Mouse (Mus musculus): ENCODE measurements at regions not wholly inside any gene's neighbourhood (a gene's known extent, or its start where the extent isn't known, plus 50 kb on each side); places are given as distances from the start of the nearest gene placed in this dataset.

DNA sequence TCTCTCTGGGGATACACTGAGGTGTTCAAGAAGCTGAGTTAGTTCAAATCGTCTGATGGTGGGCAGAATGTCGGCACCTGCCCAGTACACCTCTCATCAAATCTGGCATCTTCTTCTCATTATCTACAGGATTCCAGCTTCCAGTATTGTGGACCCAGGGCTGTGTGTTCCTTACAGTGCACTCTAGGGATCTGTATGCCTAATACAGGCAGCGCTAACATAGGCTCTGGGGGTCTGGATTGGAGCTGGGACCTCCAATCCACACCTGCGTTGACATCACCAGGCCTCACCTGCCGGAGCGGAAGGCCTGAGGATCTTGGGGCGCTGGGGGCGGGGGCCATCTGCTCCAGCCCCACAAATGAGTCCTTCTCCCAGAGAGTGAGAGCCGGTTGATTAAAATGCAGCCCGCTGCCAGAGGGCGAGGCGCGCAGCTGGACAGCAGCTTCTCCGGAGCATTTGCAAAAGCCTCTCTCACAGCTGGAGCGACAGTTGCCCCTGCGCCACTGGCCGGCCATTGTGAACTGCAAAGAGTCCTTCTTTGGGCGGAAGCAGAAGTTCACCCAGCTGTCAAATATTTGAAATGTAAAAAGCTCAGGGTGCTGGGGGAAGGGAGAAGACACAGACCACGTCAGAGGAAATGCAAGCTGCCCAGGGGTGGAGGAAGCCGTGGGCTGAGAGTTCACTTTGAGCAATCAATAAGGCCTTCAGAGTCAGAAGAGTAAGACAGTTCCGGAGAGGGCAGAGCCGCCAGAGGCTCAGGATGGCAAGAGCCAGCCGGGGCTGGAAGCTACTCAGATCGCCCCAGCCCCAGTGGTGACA, 347.0 kb downstream of the Rnf144a start:
- DNase-seq: peak; percentile 64

- DNase-seq: no peak
These were observed 354.7 kb downstream of the Rnf144a start for GRCm38 (mm10) chr12:26060378-26060777.

DNA sequence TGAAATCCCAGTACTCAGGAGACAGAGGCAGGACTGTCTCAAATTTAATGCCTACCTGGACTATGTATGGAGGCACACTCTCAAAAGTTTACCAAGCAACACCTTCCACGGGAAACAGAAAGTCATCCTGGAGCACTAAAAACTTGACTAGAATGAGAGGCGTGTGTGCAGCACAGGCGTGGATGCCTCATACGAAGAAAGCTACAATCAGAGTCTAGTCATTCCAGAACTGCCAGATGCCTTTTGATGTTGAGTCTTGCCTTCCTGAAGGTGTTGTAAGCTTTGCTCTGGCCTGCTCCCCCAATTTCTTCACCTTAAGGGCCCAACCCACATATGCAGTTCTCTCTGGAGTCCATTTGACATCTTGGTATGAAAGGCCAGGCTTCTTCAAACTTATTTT, 356.0 kb downstream of the Rnf144a start:
- no peak for DNase-seq

- DNase-seq: no peak
These were observed 357.5 kb downstream of the Rnf144a start for GRCm38 (mm10) chr12:26057491-26058054.

DNA sequence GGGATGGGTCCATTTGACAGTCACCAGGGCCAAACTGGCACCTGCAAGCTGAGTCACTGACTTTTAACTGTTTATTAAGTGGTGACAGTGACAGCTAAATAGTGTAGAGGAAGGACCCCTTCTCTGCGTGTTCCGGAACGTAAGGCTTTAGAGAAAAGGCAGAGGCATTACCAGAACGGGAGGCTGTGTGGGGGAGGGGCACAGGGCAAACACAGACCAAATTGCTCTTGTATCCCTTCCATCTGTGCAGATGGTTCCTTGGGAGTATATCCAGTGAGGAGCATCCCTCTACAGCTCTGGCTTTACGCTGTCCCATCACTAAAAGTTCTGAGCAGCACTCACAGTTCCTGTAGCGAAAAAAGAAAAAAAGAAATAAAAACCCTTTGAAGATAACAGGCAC, 368.1 kb downstream of the Rnf144a start:
- no peak for DNase-seq

- no peak for DNase-seq
These were observed 369.7 kb downstream of the Rnf144a start for GRCm38 (mm10) chr12:26045321-26045720.

DNA sequence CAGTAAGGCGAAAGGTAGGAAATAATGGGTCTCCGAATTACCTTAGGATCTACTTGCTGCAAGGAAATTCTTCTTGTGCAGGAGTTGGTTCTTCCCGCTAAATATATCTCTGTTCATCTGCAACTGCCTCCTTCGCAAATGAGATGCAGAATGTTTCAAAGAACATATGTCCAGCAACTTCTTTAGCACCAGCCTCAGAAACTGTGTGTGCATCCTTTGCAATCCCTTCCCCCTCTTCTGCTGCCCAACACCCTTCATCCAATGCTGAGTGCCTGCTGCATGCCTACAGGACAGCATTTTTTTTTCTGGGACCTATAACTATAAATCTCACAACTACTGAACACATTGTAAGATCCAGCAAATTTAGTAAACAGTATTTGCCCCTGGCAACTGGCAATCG, 402.1 kb downstream of the Rnf144a start:
- DNase-seq: no peak

DNA sequence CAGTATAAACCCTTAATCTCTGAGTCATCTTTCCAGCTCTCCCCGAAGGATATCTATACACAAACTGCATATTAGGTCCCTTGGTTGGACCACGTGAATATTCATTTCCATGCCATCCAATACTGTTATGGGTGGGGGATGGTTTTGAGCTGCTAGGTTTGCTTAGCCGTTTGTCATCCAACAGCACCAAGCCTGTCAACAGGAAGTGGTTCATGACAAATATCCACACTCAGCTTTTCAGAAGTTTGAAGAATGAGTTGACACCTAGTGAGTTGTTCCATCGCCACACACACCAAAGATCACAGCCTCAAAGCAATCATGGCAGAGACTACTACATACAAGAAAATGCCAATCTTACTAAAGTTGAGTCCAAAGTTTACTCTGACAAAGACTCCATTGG, 421.0 kb downstream of the Rnf144a start:
- DNase-seq: no peak

DNA sequence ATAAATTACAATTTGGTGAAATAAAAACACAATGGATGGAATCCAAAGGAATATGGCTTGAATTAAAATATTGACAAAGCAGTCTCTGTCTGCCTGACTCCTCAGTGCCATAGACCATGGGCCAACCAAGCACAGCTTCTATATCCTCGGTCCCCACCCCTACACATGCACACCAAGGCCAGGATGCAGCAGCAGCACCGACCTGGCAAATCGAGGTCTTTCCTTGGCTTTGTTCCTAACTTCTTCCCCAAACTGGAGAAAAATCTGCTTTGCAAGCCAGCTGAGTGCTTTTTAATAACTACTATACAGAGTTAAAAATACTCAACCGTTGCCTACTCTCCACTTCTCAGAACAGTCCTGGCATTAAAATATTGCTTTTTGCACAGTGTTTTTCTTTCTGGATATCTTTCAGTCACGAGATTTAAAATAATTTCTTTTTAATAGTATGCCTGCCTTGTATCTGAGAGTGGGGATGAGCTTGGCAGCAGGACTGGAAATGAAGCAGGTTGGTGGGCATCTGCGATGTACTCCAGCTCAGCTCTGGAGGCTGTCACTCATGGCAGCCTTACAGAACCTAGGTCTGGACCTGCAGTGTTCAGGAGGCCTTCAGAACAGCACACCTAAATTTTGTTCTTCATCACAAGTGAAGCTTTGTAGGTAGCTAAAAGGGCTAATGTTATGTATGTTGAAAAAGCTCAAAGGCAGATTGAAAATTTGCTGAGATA, 423.1 kb downstream of the Rnf144a start:
- no peak for DNase-seq

DNA sequence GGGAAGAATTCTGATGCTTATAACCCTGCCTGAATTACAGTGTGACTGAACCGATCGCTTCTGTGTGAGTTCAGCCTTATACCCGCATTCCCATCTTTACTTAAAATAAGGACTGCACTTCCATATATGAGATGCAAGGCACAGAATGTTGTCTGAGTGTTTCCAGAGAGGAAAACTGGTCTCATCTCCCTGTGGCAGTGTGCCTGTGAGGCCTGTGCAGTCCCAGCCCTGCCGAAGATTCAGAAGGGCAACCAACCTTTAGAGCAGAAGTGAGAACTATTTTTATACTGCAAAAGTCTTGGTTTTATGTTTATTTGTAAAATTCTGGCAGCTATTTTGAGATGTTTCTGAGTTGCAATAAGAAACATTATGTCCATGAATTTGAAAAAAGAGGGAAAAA, 432.5 kb downstream of the Rnf144a start:
- no peak for DNase-seq

GRCm38 (mm10) chr12:25978335-25978734, 436.7 kb downstream of the Rnf144a start:
- DNase-seq: no peak

DNA sequence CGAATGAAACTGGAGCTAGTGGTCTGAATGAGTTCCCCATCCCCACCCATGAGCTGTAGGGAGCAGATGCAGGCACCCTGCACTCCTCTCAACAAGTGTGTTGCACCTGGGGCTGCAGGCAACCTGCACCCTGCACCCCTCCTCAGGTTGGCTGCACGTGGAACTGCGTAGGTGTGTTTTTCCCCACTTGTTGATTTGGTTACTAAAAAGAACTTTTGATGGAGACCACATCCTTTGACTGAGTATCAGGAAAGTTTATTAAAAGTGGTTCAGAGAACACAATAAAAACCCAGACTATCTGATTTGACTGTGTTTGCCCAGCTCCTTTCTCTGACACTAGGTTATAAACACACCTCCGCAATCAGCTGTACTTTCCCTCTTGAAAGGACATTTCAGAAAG, 456.5 kb downstream of the Rnf144a start:
- no peak for DNase-seq

- no peak for DNase-seq
These were observed 457.5 kb downstream of the Rnf144a start for GRCm38 (mm10) chr12:25957547-25957946.

- no peak for DNase-seq
These were observed 467.9 kb downstream of the Rnf144a start for GRCm38 (mm10) chr12:25947107-25947506.

DNA sequence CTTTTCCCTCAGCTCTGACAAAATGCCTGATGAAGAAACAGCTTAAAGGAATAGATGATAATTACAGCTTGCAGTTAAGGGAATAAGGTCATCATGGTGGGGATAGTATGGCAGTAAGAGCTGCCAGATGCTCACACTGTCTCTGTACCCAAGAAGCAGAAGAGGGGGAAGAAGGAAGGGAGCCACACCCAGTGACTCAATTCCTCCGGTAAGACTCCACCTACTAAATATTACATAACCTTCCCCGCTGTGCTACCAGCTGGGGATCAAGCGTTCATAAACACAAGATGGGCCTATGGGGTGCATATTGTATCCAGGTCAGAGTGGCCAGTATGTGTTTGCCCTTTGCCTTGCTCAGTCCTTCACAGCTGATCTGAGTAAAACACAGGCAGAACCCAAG, 468.9 kb downstream of the Rnf144a start:
- DNase-seq: no peak

DNA sequence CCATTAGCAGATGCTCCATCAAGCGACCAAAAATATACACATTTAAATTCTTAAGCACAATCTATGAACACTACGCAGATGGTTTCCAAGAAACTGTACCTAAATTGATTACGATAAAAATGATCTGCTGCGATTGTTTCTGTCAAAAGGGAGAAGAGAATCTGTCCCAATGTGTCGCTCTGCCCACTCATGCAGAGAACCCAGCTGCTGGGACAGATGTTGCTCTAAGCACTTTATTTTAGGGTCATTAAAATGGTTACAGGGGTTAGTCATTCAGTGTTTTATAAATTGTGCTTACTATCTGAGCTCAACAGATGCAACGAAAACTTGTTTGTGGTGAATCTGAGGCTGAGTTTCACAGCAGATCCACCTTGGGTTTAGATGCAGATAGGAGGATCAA, 476.2 kb downstream of the Rnf144a start:
- DNase-seq: no peak

DNA sequence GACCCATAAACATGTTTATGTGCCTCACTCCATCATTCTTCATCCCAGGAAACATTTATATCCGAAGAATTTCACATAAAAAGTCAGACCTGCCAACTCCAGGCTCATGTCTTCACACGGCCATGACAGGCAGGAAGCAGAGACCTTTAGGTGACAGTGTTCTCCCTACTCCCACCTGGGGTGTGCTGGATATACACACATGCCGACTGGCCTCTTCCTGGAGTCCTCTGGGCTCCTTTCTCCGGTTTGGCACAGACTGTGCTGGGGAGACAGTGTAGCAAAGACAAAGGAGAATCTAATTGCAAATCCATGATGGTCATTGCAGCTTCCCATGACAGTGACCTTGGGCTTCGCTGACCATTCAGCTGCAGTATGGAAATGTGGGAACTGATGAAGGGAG, 480.1 kb downstream of the Rnf144a start:
- DNase-seq: no peak

GRCm38 (mm10) chr12:25934526-25934925, 480.5 kb downstream of the Rnf144a start:
- no peak for DNase-seq

DNA sequence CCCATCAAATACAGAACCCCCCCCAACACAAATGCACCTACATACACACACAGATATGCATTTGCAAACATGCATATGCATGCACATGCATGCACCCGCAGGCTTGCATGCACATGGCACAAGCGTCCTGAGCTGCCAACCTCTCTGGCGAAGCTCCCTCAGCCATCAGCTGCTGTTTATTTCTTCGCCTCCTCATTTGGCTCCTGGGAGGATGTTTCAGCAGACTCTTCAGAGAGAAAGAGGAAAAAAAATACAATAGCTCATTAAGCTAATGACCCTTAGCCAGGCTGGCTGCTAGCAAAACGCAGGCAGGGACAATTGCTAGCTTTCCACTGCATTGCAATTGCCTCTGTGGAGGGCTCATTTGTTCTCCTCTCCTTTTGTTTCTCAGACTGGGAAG, 488.7 kb downstream of the Rnf144a start:
- no peak for DNase-seq

DNA sequence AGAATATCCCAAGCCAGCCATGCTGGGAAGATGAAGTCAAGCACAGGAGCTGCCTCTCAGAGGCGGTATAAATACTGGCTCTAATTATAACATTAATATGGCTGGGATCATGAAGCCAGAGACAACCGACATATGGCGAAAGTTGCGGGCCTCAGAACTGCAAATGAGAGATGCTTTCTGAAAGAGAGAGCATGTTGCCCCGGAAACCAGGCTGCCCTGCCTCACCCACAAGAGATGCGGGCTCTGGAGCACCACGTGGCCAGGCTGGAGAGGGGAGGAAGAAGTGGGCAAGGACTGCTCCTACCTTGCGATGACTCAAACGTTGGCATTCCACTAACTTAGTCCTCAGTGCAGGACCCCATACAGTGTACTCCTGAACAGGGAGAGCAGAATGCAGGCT, 490.5 kb downstream of the Rnf144a start:
- DNase-seq: no peak

DNA sequence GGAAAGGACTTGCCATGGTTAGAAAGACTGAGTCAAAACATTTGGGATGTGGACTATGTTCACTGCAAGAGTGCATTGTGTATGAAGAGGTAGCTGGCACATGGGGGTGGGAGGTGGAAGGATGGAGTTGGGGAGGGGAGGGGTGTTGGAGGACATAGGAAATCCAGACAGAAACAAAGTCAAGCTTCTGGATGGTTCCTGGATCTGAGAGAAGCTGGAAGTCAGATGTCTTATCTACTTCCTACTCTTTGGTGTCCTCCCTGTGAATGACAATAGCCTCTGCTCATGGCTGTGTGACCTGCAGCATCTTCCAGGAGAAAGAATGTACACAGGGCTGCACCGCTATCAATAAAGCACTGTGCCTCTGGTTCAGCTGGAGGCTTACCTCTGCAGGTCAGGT, 491.3 kb downstream of the Rnf144a start:
- DNase-seq: no peak

DNA sequence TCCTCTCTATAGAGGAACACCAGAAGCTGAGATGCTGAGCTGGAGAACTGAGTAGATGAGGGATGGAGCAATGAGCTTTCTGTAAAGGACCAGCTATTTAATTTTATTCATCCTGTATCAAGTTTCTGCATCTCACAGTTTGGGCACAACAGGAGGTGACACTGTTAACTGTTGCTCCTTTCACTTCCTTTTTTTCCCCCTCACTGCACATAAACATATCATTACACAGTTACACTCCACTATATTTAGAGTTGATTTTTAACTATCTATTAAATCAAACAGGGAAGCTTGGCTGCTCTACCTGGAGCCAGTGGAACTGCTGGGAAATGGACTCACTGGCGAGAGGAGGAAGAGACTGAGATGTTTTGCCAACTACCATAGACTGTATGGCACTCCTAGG, 509.4 kb downstream of the Rnf144a start:
- no peak for DNase-seq

- no peak for DNase-seq
These were observed 518.5 kb downstream of the Rnf144a start for GRCm38 (mm10) chr12:25896543-25896942.

- DNase-seq: no peak
These were observed 519.4 kb downstream of the Rnf144a start for GRCm38 (mm10) chr12:25895691-25896090.
